9 mouse cellular contexts compared by ENCODE assay signal in the genomic region with DNA sequence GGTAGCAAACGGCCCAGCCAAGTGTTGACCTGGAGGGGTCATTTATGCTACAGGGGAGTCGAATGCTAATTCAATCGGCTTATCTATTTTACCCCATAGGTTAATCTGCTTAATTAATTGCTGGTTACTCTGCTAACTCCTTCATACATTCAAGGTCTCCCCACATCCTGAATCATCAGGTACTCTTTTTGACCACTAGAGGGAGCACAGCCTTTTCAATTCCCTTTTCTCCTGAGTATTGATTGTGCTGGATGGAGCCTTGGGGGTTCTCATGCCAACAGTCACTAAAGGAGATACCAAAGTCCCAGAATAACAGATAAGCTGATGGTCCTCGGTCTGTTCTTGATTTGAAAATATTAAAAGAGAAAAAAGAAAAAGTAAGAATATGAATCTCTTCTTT.
A peak's percentile ranks its signal among the peaks of the same experiment; 100 is the strongest.
DNase-seq lines count a peak whose midpoint lies in the region; ATAC-seq and TF ChIP-seq lines count a peak whose summit lies in the region.
"Had no signal": no experiment of that assay in that cellular context is flagged by ENCODE, and none has a peak within 500 bp of the region (broad histone marks: within the 10 kb centered on the region; RNA-seq: fewer than 3 reads in every experiment).

No protein-coding gene starts in this region.

- peak; percentile 95 for TF ChIP-seq CTCF in layer of hippocampus, adult 2 months (conservative IDR thresholded peaks at IDR 0.05)

- DNase-seq in heart, adult 11 months: peak; percentile 68
- DNase-seq in right cerebral cortex, adult 18-20 months: peak; percentile 25
- no peak for DNase-seq in right cerebral cortex, postnatal 14 days
- DNase-seq in brain, adult 2 months (ENCODE audit: low read depth, low spot score): peak; percentile 67
- DNase-seq in layer of hippocampus, adult 2 months (ENCODE audit: low spot score in 2 of 2): peak; percentile 51 to 60
- no peak for DNase-seq in urinary bladder, postnatal 25 days (ENCODE audit: low spot score)
- DNase-seq in testis, postnatal 10 days (ENCODE audit: low spot score): no peak

- H3K27me3 ChIP-seq in heart, embryonic 11.5 days (ENCODE audit: control insufficient read depth, insufficient read depth, low read length): no peaks in the 10 kb centered on the region

- no peaks in the 10 kb centered on the region for H3K36me3 ChIP-seq in heart, embryonic 11.5 days (ENCODE audit: control insufficient read depth, insufficient read depth, low read length)
- H3K36me3 ChIP-seq: limb, embryonic 12.5 days had no signal

- H3K4me2 ChIP-seq in heart, embryonic 11.5 days: no peak overlapping the region
- H3K4me2 ChIP-seq: limb, embryonic 12.5 days had no signal

- no peak overlapping the region for H3K4me3 ChIP-seq in heart, embryonic 11.5 days (ENCODE audit: low read depth, low read length)
- no peak overlapping the region for H3K4me3 ChIP-seq in layer of hippocampus, adult 2 months
- H3K4me3 ChIP-seq: limb, embryonic 12.5 days had no signal

- H3K9ac ChIP-seq in heart, embryonic 11.5 days (ENCODE audit: low read depth, low read length): no peak overlapping the region
- H3K9ac ChIP-seq: limb, embryonic 12.5 days had no signal

- no peaks in the 10 kb centered on the region for H3K9me3 ChIP-seq in heart, embryonic 11.5 days (replicated peaks; ENCODE audit: control insufficient read depth, low read length)
- H3K9me3 ChIP-seq: limb, embryonic 12.5 days had no signal

- no peak overlapping the region for H3K27ac ChIP-seq in heart, embryonic 11.5 days (ENCODE audit: low read depth, low read length)
- H3K27ac ChIP-seq in layer of hippocampus, adult 2 months: no peak overlapping the region
- H3K27ac ChIP-seq: limb, embryonic 12.5 days had no signal

- peaks cover 3% of the 10 kb centered on the region; the same call in 1 of the 2 replicates for H3K4me1 ChIP-seq in heart, embryonic 11.5 days (ENCODE audit: control insufficient read depth, insufficient read depth, low read length)

- no peak for ATAC-seq in heart, embryonic 11.5 days (replicated peaks; ENCODE audit: insufficient number of reproducible peaks, low FRiP score, low TSS enrichment)

- 21% methylated on average over 4 of the region's 4 CpGs for WGBS in heart, embryonic 11.5 days (ENCODE audit: insufficient replicate concordance)

Comparison
In these comparisons a context has a peak if more than half of its experiments do, and no peak if none do; other contexts are left out.
1. DNase-seq: peak in heart, adult 11 months (single experiment), right cerebral cortex, adult 18-20 months (single experiment), brain, adult 2 months (single experiment) and layer of hippocampus, adult 2 months (2 of 2); none in right cerebral cortex, postnatal 14 days (single experiment), urinary bladder, postnatal 25 days (single experiment) and testis, postnatal 10 days (single experiment).